Mouse (Mus musculus) layer of hippocampus, adult 2 months (tissue): ENCODE results near the gene Ifitm3. TPM values are rescaled to one million over a fixed set of nuclear protein-coding genes. Genes with fewer than 3 reads are reported as not detected.
A peak's percentile ranks its signal among the peaks of the same experiment; 100 is the strongest.

Experiments
- DNase-seq, 2 experiments: peaks; one replicate each; pipeline ENCODE4 v3.0.0; 2022; ENCODE audit warnings: low spot score in 2 of 2
- H3K27ac ChIP-seq: fragments of 200-600 bp; 2 replicates; pipeline ENCODE4 v1.8.1; 2022
- H3K4me3 ChIP-seq: fragments of 200-600 bp; 2 replicates; pipeline ENCODE4 v1.8.1; 2022; ENCODE audit warnings: mild to moderate bottlenecking
- CTCF ChIP-seq: fragments of 200-600 bp; conservative IDR thresholded peaks from 2 replicates; pipeline ENCODE4 v1.8.1; 2022; ENCODE audit warnings: antibody characterized with exemption, mild to moderate bottlenecking, moderate library complexity
- long read RNA-seq, 2 experiments: library from polyadenylated mRNA; stranded (forward); transcript quantifications; one replicate each; pipeline ENCODE4 v2.0.0; 2021; ENCODE audit warnings: borderline mapping rate in 2 of 2
- total RNA-seq, 2 experiments: library from RNA; stranded (reverse); gene quantifications; 2 replicates each; pipeline ENCODE4 v1.2.3; 2021

Gene Ifitm3
- 10 to 100 TPM in 1 of 2 experiments, 1 to 10 TPM in 1; 9.6 to 13.9 TPM for total RNA-seq
- long read RNA-seq, experiment 1, transcript Ifitm3-201 (2 exons, 678 nt) = major isoform, 5 of 5 reads
- long read RNA-seq, experiment 1, partial matches to known transcripts = 0 of 5 reads
- long read RNA-seq, experiment 1, other reads (novel, unspliced or antisense) = 0 of 5 reads
- long read RNA-seq, experiment 2, transcript Ifitm3-201 (2 exons, 678 nt) = major isoform, 9 of 10 reads
- long read RNA-seq, experiment 2, partial matches to known transcripts = 1 of 10 reads
- long read RNA-seq, experiment 2, other reads (novel, unspliced or antisense) = 0 of 10 reads

GRCm38 (mm10) chr7:141010593-141010992 lies at the start of gene Ifitm3:
Gene Ifitm3, minus strand, starts transcription at chr7:141010770.
- no peak for DNase-seq
- peak within 1 kb of the TSS; percentile 59 for H3K27ac ChIP-seq
- H3K4me3 ChIP-seq = peak within 1 kb of the TSS; percentile 42; the same call in 1 of the 2 replicates
- no peak for TF ChIP-seq CTCF

GRCm38 (mm10) chr7:141059929-141060328 lies 49.4 kb upstream of the Ifitm3 start:
- no peak for TF ChIP-seq CTCF
- DNase-seq = no peak
- Histone ChIP-seq H3K4me3 (peak overlapping the region; percentile 88), H3K27ac (peak overlapping the region; percentile 94)

GRCm38 (mm10) chr7:141058601-141059341 lies 48.2 kb upstream of the Ifitm3 start:
- Histone ChIP-seq H3K27ac (no peak overlapping the region), H3K4me3 (no peak overlapping the region)
- no peak for TF ChIP-seq CTCF
- DNase-seq = no peak

GRCm38 (mm10) chr7:141057541-141057940 lies 47.0 kb upstream of the Ifitm3 start:
- DNase-seq = no peak
- TF ChIP-seq CTCF = no peak

GRCm38 (mm10) chr7:141056976-141057375 lies 46.4 kb upstream of the Ifitm3 start:
- H3K27ac ChIP-seq = no peak overlapping the region
- no peak for TF ChIP-seq CTCF
- no peak for DNase-seq
- no peak overlapping the region for H3K4me3 ChIP-seq

More at GRCm38 (mm10) chr7:141057541-141057940, 47.0 kb upstream of the Ifitm3 start:
- Histone ChIP-seq H3K4me3 (no peak overlapping the region), H3K27ac (no peak overlapping the region)

GRCm38 (mm10) chr7:141055785-141056184 lies 45.2 kb upstream of the Ifitm3 start:
- no peak for DNase-seq
- Histone ChIP-seq H3K4me3 (no peak overlapping the region), H3K27ac (no peak overlapping the region)
- TF ChIP-seq CTCF = peak; percentile 34

GRCm38 (mm10) chr7:141052421-141052820 lies 41.9 kb upstream of the Ifitm3 start:
- TF ChIP-seq CTCF = no peak
- DNase-seq = no peak
- Histone ChIP-seq H3K27ac (no peak overlapping the region), H3K4me3 (no peak overlapping the region)

GRCm38 (mm10) chr7:141052016-141052415 lies 41.4 kb upstream of the Ifitm3 start:
- TF ChIP-seq CTCF = no peak
- H3K4me3 ChIP-seq = no peak overlapping the region
- DNase-seq = no peak
- no peak overlapping the region for H3K27ac ChIP-seq

- DNase-seq = no peak
- TF ChIP-seq CTCF = no peak
- no peak overlapping the region for H3K27ac ChIP-seq
- no peak overlapping the region for H3K4me3 ChIP-seq
These were observed 40.6 kb upstream of the Ifitm3 start for GRCm38 (mm10) chr7:141051060-141051685.

- H3K4me3 ChIP-seq = no peak overlapping the region
- DNase-seq = no peak
- TF ChIP-seq CTCF = no peak
- H3K27ac ChIP-seq = no peak overlapping the region
These were observed 38.8 kb upstream of the Ifitm3 start for GRCm38 (mm10) chr7:141049326-141049725.

GRCm38 (mm10) chr7:141048226-141049218 lies 38.0 kb upstream of the Ifitm3 start:
- Histone ChIP-seq H3K27ac (peak overlapping the region; percentile 95), H3K4me3 (peak overlapping the region; percentile 54)
- peak; percentile 80 for TF ChIP-seq CTCF
- peak; percentile 89 to 93 for DNase-seq

- Histone ChIP-seq H3K4me3 (peak overlapping the region; percentile 54), H3K27ac (peak overlapping the region; percentile 95)
- TF ChIP-seq CTCF = no peak
- peak; percentile 73 to 84 for DNase-seq
These were observed 37.1 kb upstream of the Ifitm3 start for GRCm38 (mm10) chr7:141047581-141048225.
